Mouse (Mus musculus) stomach, postnatal 0 days (tissue): ENCODE results near the gene Rhov. TPM values are rescaled to one million over a fixed set of nuclear protein-coding genes. Genes with fewer than 3 reads are reported as not detected.

Experiments used
- ATAC-seq: fragments of 200-750 bp; cut with Nextera tagmentation; 2 replicates; pipeline ENCODE4 v1.8.0; 2017; ENCODE audit not compliant: low FRiP score, low TSS enrichment
- DNase-seq: peaks from one replicate; pipeline ENCODE4 v3.0.0-alpha.2; 2016; ENCODE audit warnings: low spot score
- H3K27ac ChIP-seq: fragments of 300-500 bp; sonication (generic); replicated peaks from 2 replicates; pipeline ENCODE4 v1.5.1; 2014; ENCODE audit warnings: mild to moderate bottlenecking, control low read depth
- H3K27me3 ChIP-seq: fragments of 300-500 bp; sonication (generic); 2 replicates; pipeline ENCODE4 v1.6.1; 2014; ENCODE audit warnings: low read length; ENCODE audit not compliant: control insufficient read depth, insufficient read depth
- H3K36me3 ChIP-seq: fragments of 300-500 bp; sonication (generic); 2 replicates; pipeline ENCODE4 v1.6.1; 2014; ENCODE audit warnings: low read length, mixed read lengths; ENCODE audit not compliant: control insufficient read depth, insufficient read depth
- H3K4me1 ChIP-seq: fragments of 300-500 bp; sonication (generic); replicated peaks from 2 replicates; pipeline ENCODE4 v1.6.1; 2014; ENCODE audit warnings: antibody characterized with exemption; ENCODE audit not compliant: control insufficient read depth, insufficient read depth
- H3K4me2 ChIP-seq: fragments of 300-500 bp; sonication (generic); replicated peaks from 2 replicates; pipeline ENCODE4 v1.6.1; 2014; ENCODE audit warnings: low read depth, mild to moderate bottlenecking, control low read depth, moderate library complexity
- H3K4me3 ChIP-seq: fragments of 300-500 bp; sonication (generic); 2 replicates; pipeline ENCODE4 v1.5.1; 2014; ENCODE audit warnings: low read depth, low read length, control low read depth
- H3K9ac ChIP-seq: fragments of 300-500 bp; sonication (generic); 2 replicates; pipeline ENCODE4 v1.6.1; 2014; ENCODE audit warnings: mild to moderate bottlenecking, low read length, control low read depth, mixed read lengths
- H3K9me3 ChIP-seq: fragments of 300-500 bp; sonication (generic); 2 replicates; pipeline ENCODE4 v1.6.1; 2016; ENCODE audit warnings: low read length; ENCODE audit not compliant: control insufficient read depth
- CTCF ChIP-seq: IDR thresholded peaks from 2 replicates; pipeline ENCODE4 v1.5.1; 2016; ENCODE audit warnings: antibody characterized with exemption, low read depth, mild to moderate bottlenecking, moderate library complexity
- EP300 ChIP-seq: optimal IDR thresholded peaks from 2 replicates; pipeline ENCODE3; 2016; ENCODE audit warnings: antibody characterized with exemption
- WGBS: fragments of 180-500 bp; shearing (Covaris S2); extraction: QIAGEN DNeasy Blood & Tissue Kit; methylation state at CpG from one replicate; pipeline ENCODE4 v1.1.7; 2014; 5-methylcytosine and 5-hydroxymethylcytosine counted together
- polyA plus RNA-seq: library from polyadenylated mRNA; unstranded; fragments of >200 nt; fragmentation: Nextera tagmentation; extraction: Ambion mirVana; gene quantifications from 2 replicates; pipeline ENCODE4 v1.2.1, GENCODE M21; 2015

Gene Rhov
- polyA plus RNA-seq, 1 experiment from 2014 or later = 17.0 TPM

- Histone ChIP-seq H3K9me3 (no peaks in the 10 kb centered on the region), H3K27ac (no peak within 1 kb of the TSS), H3K4me2 (no peak within 1 kb of the TSS), H3K27me3 (no peaks in the 10 kb centered on the region), H3K9ac (no peak within 1 kb of the TSS), H3K36me3 (no peaks in the 10 kb centered on the region), H3K4me3 (no peak within 1 kb of the TSS), H3K4me1 (no peaks in the 10 kb centered on the region)
- no peak for ATAC-seq
- no peak for TF ChIP-seq EP300
- no peak for TF ChIP-seq CTCF
- WGBS = 66% methylated on average over 6 of the region's 6 CpGs
- no peak for DNase-seq
Observed at GRCm38 (mm10) chr2:119229775-119230704, 41.0 kb downstream of the Rhov start, which contains the start of gene Ppp1r14d. Gene Ppp1r14d (minus strand): TSS chr2:119229906.

Other genes starting within 250 kb of the Rhov start
- gene Ccdc32, start 241.9 kb downstream of the Rhov start, polyA plus RNA-seq = 20.7 and 21.3 TPM in 2 replicates
- 1.8 and 2.0 TPM in 2 replicates for gene Rpusd2, start 236.5 kb downstream of the Rhov start, polyA plus RNA-seq
- gene Knl1, start 224.2 kb downstream of the Rhov start, polyA plus RNA-seq = 9.9 and 15.5 TPM in 2 replicates
- gene Rad51, start 158.5 kb downstream of the Rhov start, polyA plus RNA-seq = 11.2 and 12.9 TPM in 2 replicates
- gene Rmdn3, start 114.2 kb downstream of the Rhov start, polyA plus RNA-seq = 40.1 and 40.5 TPM in 2 replicates
- 1.3 and 1.5 TPM in 2 replicates for gene Gchfr, start 103.5 kb downstream of the Rhov start, polyA plus RNA-seq
- gene Gm14137, start 96.8 kb downstream of the Rhov start, polyA plus RNA-seq = 4.3 and 4.9 TPM in 2 replicates
- 28.5 and 30.9 TPM in 2 replicates for gene Zfyve19, start 62.7 kb downstream of the Rhov start, polyA plus RNA-seq
- gene Dnajc17, start 62.5 kb downstream of the Rhov start, polyA plus RNA-seq = 11.7 and 12.5 TPM in 2 replicates
- gene Ppp1r14d, start 41.4 kb downstream of the Rhov start, polyA plus RNA-seq = 0.57 and 0.81 TPM in 2 replicates
- gene Spint1, start 33.9 kb downstream of the Rhov start, polyA plus RNA-seq = 70.9 and 80.2 TPM in 2 replicates
- 7.7 and 8.0 TPM in 2 replicates for gene Vps18, start 17.5 kb upstream of the Rhov start, polyA plus RNA-seq
- gene Dll4, start 54.5 kb upstream of the Rhov start, polyA plus RNA-seq = 3.7 TPM in 2 replicates
- 2.0 and 2.6 TPM in 2 replicates for gene Chac1, start 80.0 kb upstream of the Rhov start, polyA plus RNA-seq
- 1.9 and 2.0 TPM in 2 replicates for gene Ino80, start 206.4 kb upstream of the Rhov start, polyA plus RNA-seq